Mouse (Mus musculus) G1E (cell line): ENCODE results near the gene Asap2. TPM values are rescaled to one million over a fixed set of nuclear protein-coding genes. Genes with fewer than 3 reads are reported as not detected.

ENCODE experiments used
- ATAC-seq: 2 replicates; pipeline ENCODE4 v1.8.0; 2016; ENCODE audit warnings: mild to moderate bottlenecking; ENCODE audit not compliant: insufficient number of reproducible peaks, poor library complexity, low FRiP score, severe bottlenecking; ENCODE audit errors: extremely low read depth
- DNase-seq: peaks from one replicate; pipeline ENCODE4 v3.0.0; 2012; ENCODE audit warnings: low spot score
- H3K27me3 ChIP-seq: 2 replicates; pipeline ENCODE4 v1.6.1; 2012; ENCODE audit warnings: mild to moderate bottlenecking, low read length, inconsistent platforms; ENCODE audit not compliant: insufficient read depth
- H3K36me3 ChIP-seq: replicated peaks from 2 replicates; pipeline ENCODE3; 2012; ENCODE audit warnings: mild to moderate bottlenecking, inconsistent platforms
- H3K4me1 ChIP-seq: 2 replicates; pipeline ENCODE4 v1.6.1; 2012; ENCODE audit warnings: low read depth, low read length, inconsistent platforms, mixed read lengths; ENCODE audit not compliant: insufficient read depth
- H3K4me3 ChIP-seq: 2 replicates; pipeline ENCODE4 v1.5.1; 2012; ENCODE audit warnings: low read depth, mild to moderate bottlenecking, inconsistent platforms, low read length, moderate library complexity, mixed read lengths
- H3K9me3 ChIP-seq: replicated peaks from 2 replicates; pipeline ENCODE4 v1.6.1; 2012; ENCODE audit warnings: inconsistent platforms
- CTCF ChIP-seq: IDR thresholded peaks from 2 replicates; pipeline ENCODE4 v1.5.1; 2012; ENCODE audit warnings: low read depth, low read length, inconsistent platforms, mixed read lengths
- GATA1 ChIP-seq: IDR thresholded peaks from 2 replicates; pipeline ENCODE4 v1.6.1; 2012; ENCODE audit warnings: borderline replicate concordance, low read length, inconsistent platforms, mixed read lengths
- GATA2 ChIP-seq: IDR thresholded peaks from 2 replicates; pipeline ENCODE4 v1.6.1; 2012; ENCODE audit warnings: low read depth, low read length, inconsistent platforms, borderline replicate concordance
- POLR2AphosphoS5 ChIP-seq: IDR thresholded peaks from 2 replicates; pipeline ENCODE4 v1.6.1; 2012; ENCODE audit warnings: low read depth, low read length, inconsistent platforms; ENCODE audit not compliant: insufficient replicate concordance
- TAL1 ChIP-seq: conservative IDR thresholded peaks from 2 replicates; pipeline ENCODE4 v1.6.1; 2012; ENCODE audit warnings: low read depth, low read length, inconsistent platforms, mixed read lengths
- polyA plus RNA-seq: library from polyadenylated mRNA; stranded (reverse); fragments of >175 nt; gene quantifications from 2 replicates; pipeline ENCODE4 v1.2.3, GENCODE M21; 2012
- total RNA-seq, 2 experiments: library from RNA; stranded (forward) in 1 of 2; stranded (reverse) in 1 of 2; fragments of 200-1000 nt in 1 of 2; fragments of >200 nt in 1 of 2; fragmentation: Nextera tagmentation in 1 of 2; gene quantifications; 2 replicates each; pipeline ENCODE4 v1.2.3; 2014 to 2017

The Asap2 gene
- total and polyA plus RNA-seq, 3 experiments, result not detected

DNA sequence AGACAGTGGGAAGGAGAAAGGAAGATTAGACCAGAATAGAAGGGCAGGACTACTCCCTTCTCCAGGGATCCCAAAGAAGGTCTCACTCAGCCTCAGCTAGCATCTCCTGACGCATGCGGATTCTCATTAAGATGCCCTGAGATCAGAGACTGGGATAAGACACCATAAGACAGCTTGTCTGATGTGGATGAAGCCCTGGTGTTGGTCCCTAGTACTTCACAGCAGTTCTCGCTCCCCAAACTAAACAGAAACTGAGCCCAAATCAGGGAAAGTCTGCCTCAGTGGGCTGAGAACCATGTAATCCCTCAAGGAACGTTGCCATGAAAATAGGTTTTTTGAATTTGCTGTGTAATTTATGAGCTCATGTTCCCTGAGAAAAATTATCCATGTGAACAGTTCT lies 136.3 kb downstream of the Asap2 start:
- no peaks in the 10 kb centered on the region for H3K4me1 ChIP-seq

DNA sequence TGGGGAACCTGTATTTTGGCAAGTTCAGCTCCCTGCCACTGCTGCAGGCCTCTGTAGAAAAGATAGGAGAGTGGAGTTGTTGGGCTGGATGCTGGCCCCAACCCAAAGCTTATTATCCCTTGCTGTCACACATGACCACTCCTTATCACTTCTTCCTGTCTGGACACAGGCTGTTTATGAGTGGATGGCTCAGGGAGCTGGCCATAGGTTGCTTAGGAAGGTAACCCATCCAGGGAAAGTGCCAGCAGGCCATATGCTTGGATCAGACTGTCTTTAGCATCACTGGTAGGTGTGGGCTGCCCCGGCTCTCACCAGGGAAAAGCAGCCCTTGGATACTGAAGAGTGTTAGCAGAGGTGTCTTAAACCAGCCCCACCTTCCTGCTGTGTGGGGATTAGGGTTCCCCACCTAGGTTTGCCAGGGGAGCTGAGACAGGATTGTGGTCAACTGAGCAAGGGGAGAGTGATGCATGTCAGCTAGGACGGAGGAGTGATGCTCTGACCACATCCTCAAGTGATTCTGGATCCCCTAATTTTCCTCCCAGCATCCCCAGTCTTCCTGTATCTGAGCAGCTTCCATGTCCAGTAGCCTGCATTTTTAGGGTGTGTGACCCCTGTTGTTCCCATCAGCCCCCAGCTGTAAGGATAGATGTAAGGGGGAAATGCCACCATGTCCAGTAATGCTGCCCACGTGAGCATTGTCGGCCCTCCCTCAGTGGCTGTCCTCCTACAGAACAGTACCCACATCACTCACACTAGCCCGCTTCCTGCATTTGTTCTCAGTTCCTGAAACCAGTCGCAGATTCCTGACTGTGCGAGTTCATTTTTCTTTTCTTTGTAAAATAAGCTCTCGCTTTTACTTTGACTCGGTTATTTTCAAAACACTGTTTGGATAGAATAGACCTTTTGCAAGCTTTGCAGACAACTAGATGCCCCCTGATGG lies 138.9 kb downstream of the Asap2 start:
- H3K27me3 ChIP-seq, result no peaks in the 10 kb centered on the region
- H3K36me3 ChIP-seq, result no peaks in the 10 kb centered on the region
- no peak for ATAC-seq
- peaks cover 50% of the 10 kb centered on the region for H3K9me3 ChIP-seq
- DNase-seq, result no peak
- no peak overlapping the region for H3K4me3 ChIP-seq
- no peak for TF ChIP-seq GATA2
- TF ChIP-seq POLR2AphosphoS5, result no peak
- no peaks in the 10 kb centered on the region for H3K4me1 ChIP-seq

More for the DNA sequence above, 136.3 kb downstream of the Asap2 start:
- H3K36me3 ChIP-seq, result no peaks in the 10 kb centered on the region
- TF ChIP-seq CTCF (no peak), GATA1 (no peak), GATA2 (no peak), TAL1 (no peak)
- H3K27me3 ChIP-seq, result no peaks in the 10 kb centered on the region
- H3K4me3 ChIP-seq, result no peak overlapping the region
- H3K9me3 ChIP-seq, result peaks cover 32% of the 10 kb centered on the region
- DNase-seq (no peak), ATAC-seq (no peak)

DNA sequence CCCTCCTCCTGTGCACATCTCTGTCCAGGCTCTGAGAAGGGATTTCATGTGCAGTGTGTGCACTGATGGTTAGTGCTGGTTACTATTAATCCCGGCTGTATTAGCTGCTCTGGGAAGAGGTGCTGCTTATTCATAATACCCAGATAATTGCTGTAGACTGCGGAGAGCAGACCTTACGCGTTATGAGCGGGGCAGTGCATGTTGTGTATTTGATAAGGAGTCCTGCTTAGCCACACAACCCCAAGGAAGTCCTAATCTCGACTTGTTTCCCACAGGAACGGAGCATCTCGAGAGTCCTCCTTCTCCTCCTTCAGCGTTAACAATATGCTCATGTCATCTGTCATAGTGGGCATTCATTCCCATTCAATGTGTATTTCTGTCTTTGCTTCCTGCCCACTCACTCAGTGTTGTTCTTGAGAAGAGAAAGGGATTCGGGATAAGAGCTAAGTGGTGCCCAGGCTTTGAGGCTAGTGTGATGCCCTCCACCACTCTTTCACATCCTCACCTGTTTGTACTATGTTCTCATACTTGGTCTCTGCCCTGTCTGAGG lies 140.1 kb downstream of the Asap2 start:
- TF ChIP-seq GATA2 (no peak), GATA1 (no peak), CTCF (no peak), TAL1 (no peak), POLR2AphosphoS5 (no peak)
- peaks cover 52% of the 10 kb centered on the region for H3K9me3 ChIP-seq
- ATAC-seq (no peak), DNase-seq (no peak)
- H3K4me1 ChIP-seq, result no peaks in the 10 kb centered on the region
- H3K36me3 ChIP-seq, result no peaks in the 10 kb centered on the region
- H3K27me3 ChIP-seq, result no peaks in the 10 kb centered on the region
- no peak overlapping the region for H3K4me3 ChIP-seq

DNA sequence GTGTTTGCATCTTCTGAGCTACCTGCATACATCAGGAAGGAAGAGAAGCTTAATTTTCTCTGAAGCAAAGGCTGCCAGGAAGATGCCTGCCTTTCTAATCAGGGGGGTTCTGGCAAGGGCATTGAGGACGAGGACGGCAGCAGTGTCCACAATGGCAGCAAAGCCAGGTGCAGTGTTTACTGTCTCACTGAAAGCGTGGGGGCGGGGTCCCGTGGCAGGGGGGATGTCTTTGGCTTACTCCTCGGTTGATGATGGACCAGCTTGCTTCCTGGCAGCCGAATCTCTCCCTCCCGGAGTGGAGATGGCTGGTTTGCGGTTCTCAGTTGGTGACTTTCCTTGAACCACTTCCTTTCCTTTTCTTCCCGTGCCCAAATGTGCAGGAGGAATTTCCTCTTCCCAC lies 142.3 kb downstream of the Asap2 start:
- Histone ChIP-seq H3K4me1 (no peaks in the 10 kb centered on the region), H3K4me3 (no peak overlapping the region), H3K27me3 (no peaks in the 10 kb centered on the region), H3K9me3 (peaks cover 59% of the 10 kb centered on the region), H3K36me3 (no peaks in the 10 kb centered on the region)
- DNase-seq, result no peak
- ATAC-seq, result no peak
- no peak for TF ChIP-seq GATA2
- TF ChIP-seq GATA1, result no peak
- TF ChIP-seq TAL1, result no peak
- TF ChIP-seq POLR2AphosphoS5, result no peak

DNA sequence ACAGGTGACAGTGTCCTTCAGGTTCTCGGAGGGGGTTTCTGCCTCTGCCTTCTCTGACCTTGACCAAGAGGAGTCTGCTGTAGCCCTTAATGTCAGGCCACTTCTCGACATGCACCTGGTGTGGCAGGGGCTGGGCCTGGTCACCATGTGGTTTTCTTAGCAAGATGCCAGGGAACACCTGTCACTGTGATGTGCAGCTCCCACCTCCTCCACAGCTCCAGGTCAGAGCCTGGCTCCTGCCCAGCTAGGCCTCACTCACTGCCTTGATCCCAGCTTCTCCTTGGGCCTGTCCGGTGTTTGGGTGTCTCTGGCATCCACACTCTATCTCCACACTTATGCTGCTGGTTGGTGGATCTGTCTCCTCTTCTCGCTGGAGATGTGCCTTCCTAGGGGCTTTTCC lies 142.8 kb downstream of the Asap2 start:
- H3K9me3 ChIP-seq, result peaks cover 57% of the 10 kb centered on the region
- TF ChIP-seq GATA2 (no peak), POLR2AphosphoS5 (no peak), CTCF (no peak), TAL1 (no peak), GATA1 (no peak)
- no peak for DNase-seq
- ATAC-seq, result no peak
- no peaks in the 10 kb centered on the region for H3K27me3 ChIP-seq
- H3K4me3 ChIP-seq, result no peak overlapping the region
- no peaks in the 10 kb centered on the region for H3K4me1 ChIP-seq
- H3K36me3 ChIP-seq, result no peaks in the 10 kb centered on the region

DNA sequence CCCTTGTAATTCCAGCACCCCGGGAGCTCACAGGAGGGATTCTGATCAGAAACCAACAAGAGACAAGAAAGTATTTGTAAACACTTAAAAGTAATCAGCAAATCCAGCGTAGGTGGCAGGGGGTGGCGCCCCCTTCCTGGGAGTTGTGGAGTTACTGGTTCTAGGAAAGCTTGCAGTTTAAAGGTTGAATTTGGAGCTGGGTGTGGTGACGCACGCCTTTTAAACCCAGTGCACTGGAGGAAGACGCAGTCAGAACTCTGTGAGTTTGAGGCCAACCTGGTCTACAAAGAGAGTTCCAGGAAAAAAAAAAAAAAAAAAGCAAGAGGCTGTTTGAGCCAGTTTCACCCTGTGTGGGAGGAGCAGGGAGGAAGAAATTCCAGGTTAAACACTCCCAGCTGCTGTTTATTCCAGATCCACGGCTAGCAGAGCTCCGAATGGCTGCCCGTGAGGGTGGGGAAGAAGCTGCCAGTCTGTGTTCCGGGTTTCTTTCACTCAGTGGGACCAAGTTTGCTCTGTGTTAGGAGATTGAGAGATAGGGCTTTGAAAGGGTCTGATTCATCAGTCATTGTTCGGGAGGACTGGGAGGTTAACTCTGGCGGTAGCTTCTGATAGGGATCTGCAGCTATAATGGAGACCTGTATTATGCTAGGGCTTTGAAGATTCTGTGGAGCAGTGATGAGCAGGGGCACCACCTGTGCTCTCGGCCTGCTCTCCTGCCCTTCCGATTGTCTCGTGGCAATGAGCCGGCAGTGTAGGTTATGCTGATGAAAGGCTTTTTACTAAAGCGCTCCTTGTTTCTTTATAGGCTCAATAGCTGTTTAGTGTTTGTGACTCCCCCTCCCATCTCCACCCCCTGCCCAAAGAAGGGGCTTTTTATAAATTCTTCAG lies 144.0 kb downstream of the Asap2 start:
- Histone ChIP-seq H3K4me3 (no peak overlapping the region), H3K36me3 (no peaks in the 10 kb centered on the region), H3K4me1 (no peaks in the 10 kb centered on the region), H3K9me3 (peaks cover 55% of the 10 kb centered on the region), H3K27me3 (no peaks in the 10 kb centered on the region)
- ATAC-seq, result no peak
- no peak for DNase-seq
- no peak for TF ChIP-seq CTCF
- no peak for TF ChIP-seq POLR2AphosphoS5
- TF ChIP-seq TAL1, result no peak
- no peak for TF ChIP-seq GATA1
- no peak for TF ChIP-seq GATA2
